Mouse (Mus musculus) heart, adult 2 months (tissue): ENCODE data around the gene Lrp5.

Experiments
- CTCF ChIP-seq: fragments of 200-600 bp; IDR thresholded peaks from 2 replicates; pipeline ENCODE4 v1.8.1; 2022; ENCODE audit warnings: antibody characterized with exemption, mild to moderate bottlenecking, moderate library complexity
- POLR2A ChIP-seq: fragments of 200-500 bp; IDR thresholded peaks from 2 replicates; pipeline ENCODE4 v1.6.1; 2011; ENCODE audit warnings: mild to moderate bottlenecking, low read depth, low read length, control low read depth; ENCODE audit not compliant: insufficient read depth

DNA sequence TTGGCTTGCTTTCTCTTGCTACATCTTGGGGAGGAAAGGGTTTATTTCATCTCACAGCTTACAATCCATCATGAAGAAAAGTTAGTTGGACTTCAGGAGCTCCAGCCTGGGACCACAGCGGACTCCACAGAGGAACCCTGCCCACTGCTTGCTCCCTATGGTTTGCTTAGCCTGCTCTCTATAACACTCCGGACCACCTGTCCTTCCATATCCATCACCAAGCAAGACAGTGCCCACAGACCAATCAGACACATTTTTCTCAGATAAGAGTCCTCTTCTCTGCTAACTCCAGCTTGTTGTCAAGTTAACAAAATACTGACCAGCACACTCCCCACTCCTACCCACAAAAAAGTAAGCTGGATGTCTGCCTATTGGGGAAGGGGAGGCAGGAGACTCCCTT is 8.1 kb upstream of the Lrp5 start:
- no peak for TF ChIP-seq CTCF
- no peak for TF ChIP-seq POLR2A
